Mouse (Mus musculus) Muller cell, postnatal 12 days (primary cell): ENCODE measurements around the gene Mill2.
"Not testable (repeated sequence)": the region's sequence is repeated elsewhere in the genome, so short reads cannot be mapped to it uniquely, and the experiment has no call there.

Source experiments
- DNase-seq: peaks from one replicate; pipeline ENCODE4 v3.0.0-alpha.2; 2015; ENCODE audit errors: inconsistent ontology term

Gene Mill2

DNA sequence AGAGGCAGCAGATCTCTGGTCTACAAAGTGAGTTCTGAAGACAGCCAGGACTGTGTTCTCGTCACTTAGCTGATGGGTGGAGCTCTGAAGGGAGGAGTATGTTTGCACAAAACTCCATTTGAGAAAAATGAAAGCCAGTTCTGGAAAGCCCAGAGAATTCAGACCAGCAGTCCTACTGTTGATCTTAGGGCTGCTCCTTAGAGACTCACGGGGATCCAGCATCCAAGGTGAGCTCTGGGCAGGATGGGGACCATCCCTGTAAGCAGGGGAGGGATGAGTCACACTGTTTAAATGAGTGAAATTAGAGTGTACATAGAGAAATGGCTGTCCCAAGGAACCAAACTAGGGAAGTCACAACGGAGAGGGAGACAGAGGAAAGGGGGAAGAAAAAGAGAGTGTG lies at the start of gene Mill2:
TSS of gene Mill2 (plus strand) at position 102 of the 400 bp plus-strand sequence.
- no peak for DNase-seq

DNA sequence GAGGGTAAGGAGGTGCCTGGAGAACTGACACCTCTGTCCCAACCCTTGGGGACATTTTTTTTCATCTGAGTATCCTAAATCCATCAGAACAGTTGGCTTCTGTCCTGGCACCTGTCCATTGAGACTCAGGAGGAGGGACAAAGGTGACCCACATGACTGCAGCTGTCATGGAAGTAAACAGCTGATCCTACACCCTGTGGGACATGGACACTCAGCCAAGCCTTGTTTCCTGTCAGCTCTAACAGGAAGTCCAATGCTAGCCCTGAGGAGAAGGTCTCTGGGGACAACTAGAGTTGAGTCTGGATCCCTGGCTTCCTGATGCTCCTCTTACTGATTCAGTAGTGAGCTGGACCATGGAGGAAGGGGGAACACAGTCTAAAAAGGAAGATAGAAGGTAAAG lies 49.1 kb upstream of the Mill2 start:
- not testable (repeated sequence) for DNase-seq

DNA sequence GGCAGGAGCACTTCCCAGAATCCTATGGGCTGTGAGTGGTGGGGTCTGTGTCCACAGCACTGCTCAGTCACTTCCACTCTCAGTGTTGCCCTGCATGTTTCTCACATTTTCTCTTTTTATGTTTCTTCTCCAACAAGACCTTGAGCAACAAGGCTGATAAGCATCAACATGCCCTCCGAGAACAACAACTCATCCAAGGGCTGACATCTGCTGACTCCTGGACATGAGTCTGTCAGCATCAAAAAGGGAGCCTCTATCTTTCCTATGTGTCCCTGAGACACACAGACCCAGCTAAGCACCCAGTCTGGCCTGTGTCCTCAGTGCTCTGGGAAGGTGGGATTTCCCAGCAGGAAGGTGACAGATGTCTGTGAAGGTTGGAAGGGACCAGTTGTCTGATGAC lies 41.3 kb upstream of the Mill2 start, which contains the start of gene Psg19:
TSS of gene Psg19 (minus strand) at position 101 of the 400 bp plus-strand sequence.
- no peak for DNase-seq

- DNase-seq: no peak
These were observed 40.6 kb upstream of the Mill2 start for GRCm38 (mm10) chr7:18799129-18799528.

DNA sequence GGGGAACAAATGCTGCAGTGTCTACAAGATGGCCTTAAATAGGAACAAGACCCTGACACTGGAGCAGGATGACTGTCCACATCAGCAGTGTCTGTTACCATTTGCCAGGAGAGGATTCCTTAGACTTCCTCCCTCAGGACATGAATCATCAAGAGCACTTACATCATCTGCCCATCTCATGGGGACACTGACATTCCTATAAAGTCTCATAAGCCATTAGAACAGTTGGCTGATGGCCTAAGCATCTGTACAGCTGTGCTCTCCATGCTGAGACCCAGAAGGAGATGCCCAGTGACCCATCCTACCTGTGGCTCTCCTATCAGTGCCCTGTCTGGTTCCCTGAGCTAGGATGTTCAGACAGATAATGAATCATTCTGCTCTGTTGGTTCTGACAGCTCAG lies 36.2 kb upstream of the Mill2 start:
- peak; percentile 17 for DNase-seq

- DNase-seq: no peak
These were observed 21.5 kb upstream of the Mill2 start for GRCm38 (mm10) chr7:18818301-18818700.

- no peak for DNase-seq
These were observed 18.3 kb upstream of the Mill2 start, which contains the start of gene Psg17 for GRCm38 (mm10) chr7:18821507-18821906. Gene Psg17, minus strand, starts transcription at chr7:18821607.

DNA sequence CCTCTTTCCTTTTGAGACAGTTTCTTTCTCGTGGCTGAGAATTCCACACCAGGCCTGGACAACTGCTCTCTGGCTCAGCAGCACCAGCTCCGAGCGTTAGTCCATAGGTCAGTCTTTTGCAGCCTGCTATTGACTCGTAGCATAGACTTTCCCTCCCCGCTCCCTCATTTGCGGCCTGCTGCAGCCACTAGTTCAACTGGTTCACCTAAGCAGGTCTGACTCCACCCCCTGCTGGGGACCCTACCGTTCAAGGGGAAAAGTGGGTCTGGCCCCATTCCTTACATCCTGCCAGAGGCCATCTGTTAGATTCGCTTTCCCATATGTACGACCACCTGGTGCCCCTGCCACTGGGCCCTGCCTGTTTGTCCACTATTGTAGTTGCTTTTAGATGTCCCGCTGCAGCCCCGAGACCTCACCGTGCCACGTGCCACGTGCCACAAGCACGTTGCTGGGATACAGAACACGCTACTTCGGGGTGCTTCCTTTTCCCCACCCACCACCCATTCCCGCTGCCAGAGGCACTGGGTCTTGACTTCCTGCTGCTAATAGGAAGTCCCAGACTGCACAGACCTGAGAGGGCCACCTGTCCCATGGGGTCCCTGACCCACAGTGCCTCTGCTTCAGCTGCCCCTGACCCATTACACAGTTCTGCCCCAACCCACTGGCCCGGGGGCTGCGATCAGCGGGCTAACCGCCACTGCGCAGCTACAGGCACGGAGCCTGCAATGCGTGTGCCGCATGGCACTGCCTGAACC lies 11.8 kb upstream of the Mill2 start:
- no peak for DNase-seq

DNA sequence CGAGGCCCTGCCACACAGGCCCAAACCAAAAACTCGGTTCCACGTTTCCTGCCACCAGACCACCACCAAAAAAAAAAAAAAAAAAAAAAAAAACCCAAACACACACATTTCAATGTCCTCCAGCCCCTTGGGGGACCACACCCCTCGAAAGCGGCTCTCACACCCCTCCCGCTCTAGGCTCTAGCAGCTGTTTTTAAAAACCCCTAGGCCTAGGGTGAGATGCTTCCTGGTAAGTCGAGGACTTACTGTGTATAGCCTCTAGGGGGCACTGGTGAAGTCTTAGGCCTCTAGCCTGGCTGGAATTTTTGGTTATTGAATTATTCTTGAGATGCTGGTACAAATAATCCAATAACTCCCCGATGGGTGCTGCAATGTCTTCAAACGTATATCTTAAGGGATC lies 11.2 kb upstream of the Mill2 start:
- DNase-seq: no peak

GRCm38 (mm10) chr7:18829545-18829944 lies 10.2 kb upstream of the Mill2 start:
- DNase-seq: no peak

DNA sequence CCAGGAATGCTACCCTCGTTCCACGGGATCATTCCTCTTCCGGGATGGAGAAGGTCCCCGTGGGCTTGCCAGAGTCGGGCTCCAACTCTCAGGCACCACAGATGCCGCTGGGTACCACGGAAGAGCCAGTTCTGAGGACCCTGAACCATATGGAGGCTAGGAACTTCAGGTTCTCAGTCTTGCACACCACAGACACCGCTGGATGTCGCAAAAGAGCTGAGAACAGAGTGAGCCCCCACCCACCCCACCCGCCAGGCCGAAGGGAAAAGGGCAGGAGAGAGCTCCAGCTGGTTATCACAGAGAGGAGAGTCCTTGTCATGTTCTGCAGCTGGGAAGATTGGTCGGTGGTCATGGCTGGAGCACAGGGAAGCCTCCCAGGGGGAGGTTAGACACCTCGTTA lies 7.5 kb upstream of the Mill2 start:
- DNase-seq: no peak

- DNase-seq: peak; percentile 66
These were observed 814 bp downstream of the Mill2 start for GRCm38 (mm10) chr7:18840386-18841173.

- no peak for DNase-seq
These were observed 1.4 kb downstream of the Mill2 start for GRCm38 (mm10) chr7:18841174-18841567.

DNA sequence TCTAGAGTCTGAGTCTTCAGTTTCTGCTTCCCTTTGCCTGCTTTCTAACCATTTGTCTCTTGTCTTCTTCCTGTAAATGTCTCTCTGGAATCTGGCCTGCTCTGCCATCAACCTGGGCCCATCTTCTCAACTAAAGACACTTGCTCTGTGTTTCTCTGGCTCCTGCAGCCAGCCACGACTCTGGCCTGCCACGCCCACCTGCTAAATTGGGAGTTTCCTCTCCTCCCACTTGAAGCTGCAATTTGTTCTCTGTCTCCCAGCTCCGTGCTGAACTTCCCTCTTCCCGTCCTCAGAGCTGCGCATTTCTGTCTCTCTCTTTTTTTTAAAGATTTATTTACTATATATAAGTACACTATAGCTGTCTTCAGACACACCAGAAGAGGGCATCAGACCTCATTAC lies 5.0 kb downstream of the Mill2 start:
- DNase-seq: no peak

GRCm38 (mm10) chr7:18848395-18848794 lies 8.6 kb downstream of the Mill2 start:
- DNase-seq: no peak

DNA sequence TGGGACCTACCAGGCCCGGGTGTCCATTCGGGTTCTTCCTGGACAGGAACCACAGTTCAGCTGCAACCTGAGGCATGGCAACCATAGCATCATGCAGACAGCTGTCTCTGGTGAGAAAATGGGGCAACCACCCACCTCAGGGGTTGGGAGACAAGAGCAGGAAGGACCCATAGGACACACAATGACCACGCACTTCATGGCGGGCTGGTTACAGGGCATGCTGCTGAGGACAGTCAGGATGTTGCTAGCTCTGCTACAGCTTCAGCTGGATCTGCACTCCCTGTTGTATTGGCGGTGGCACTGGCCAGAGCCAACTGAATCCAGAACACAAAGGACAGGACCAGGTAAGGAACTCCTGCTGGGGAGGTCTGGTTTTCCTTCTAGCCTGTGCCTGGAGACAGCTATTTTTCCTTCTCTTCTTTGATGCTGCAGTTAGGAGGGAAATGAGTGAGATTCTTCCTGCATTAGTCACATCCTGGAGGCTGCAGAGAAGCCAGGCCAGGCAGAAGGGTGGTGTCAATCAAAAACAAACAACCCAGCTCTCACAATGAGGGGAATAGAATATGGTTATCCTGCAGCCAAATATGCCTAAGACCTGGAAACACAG lies 18.6 kb downstream of the Mill2 start:
- peak; percentile 88 for DNase-seq

DNA sequence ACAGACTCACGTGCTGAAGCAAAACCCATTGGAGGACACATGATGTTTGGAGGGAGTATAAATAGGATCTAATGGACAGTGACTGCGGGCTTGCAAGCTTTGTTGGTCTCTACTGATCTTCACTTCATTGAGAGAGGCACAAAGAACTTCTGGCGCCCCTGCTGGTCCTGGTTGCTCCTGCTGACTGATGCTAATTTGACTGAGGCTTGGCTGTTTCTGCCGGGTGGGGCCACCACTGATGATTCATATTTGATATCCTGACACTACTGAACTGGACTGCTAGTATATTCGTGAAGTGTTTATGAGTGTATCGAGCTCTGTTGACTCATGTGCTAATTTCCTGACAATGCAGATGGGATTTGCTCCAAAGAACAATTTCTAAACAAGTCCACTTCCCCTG lies 23.0 kb downstream of the Mill2 start:
- DNase-seq: peak; percentile 33

DNA sequence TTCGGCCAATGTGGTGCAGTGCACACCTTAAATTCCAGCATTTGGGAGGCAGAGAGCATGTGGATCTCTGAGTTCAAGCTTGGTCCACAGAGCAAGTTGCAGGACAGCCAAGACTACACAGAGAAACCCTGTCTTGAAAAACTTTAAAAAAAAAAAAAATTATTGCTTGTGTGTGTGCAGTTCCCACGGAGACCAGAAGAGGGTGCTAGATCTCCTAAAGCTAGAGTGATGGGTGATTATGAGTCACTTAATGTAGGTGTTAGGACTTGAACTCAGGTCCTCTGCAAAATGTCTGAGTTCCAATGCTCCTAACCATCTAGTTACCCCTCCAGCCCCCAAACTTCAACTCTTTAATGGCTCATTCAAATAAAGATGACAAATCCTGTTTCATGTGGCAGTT lies 28.7 kb downstream of the Mill2 start:
- no peak for DNase-seq

DNA sequence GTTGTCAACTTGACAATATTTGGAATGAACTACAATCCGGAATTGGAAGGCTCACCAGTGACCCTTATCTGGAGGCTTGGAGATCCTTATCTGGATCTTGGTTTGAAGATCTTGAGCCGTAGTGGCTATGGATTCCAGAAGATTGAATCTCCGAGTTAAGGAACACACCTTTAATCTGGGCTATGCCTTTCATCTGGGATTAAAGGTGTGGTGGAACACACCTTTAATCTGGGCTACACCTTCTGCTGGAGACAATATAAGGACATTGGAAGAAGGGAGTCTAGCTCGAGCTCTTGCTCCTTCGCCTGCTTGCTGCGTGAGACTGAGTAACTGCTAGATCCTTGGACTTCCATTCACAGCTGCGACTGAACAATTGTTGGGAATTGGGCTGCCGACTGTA lies 31.3 kb downstream of the Mill2 start, which contains the start of gene Pglyrp1:
TSS of gene Pglyrp1 (plus strand) at position 301 of the 400 bp plus-strand sequence.
- DNase-seq: not testable (repeated sequence)

GRCm38 (mm10) chr7:18872014-18872802 lies 32.4 kb downstream of the Mill2 start:
- DNase-seq: no peak

DNA sequence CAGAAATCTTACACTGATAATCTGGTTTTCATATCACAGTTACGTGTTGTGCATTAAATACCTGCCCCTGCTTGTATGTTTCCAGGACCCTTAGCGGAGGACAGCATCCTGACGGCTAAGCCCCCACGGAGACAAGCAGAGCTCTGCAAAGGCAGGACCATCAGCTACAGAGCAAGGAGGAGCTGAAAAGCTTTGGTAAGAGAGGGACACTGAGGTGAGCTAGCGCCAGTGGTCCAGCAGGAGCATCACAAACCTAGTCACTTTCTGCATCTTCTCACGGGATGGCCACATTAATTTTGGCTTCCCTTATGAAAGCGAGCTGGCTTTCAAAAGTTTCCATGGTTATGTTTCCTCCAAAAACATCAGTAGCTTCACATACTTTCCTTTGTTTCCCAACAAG lies 33.0 kb downstream of the Mill2 start:
- no peak for DNase-seq

GRCm38 (mm10) chr7:18873253-18873652 lies 33.5 kb downstream of the Mill2 start:
- peak; percentile 88 for DNase-seq
